Mouse (Mus musculus): ENCODE data around the gene Pced1a.
A peak's percentile ranks its signal among the peaks of the same experiment; 100 is the strongest.

Pced1a gene

DNA sequence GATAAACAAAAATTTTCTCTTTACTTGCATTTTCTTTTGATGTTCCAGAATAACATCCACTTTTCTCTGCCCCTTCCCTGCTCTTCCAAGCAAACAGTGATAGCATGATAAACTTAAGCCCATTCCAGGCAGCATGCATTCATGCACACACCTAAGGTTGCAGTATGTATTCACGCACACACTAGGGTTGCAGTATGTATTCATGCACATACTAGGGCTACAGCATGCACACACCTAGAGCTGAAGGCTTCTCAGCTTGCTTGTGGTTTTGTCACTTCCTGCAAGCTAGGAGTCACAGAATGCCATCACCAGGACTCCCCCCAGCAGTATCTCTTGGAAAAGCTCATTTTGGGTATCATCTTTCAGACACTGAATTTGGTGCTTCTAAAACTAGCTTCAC, 12.3 kb upstream of the Pced1a start:
- DNase-seq (ENCODE audit: low read depth, low spot score), result no peak

DNA sequence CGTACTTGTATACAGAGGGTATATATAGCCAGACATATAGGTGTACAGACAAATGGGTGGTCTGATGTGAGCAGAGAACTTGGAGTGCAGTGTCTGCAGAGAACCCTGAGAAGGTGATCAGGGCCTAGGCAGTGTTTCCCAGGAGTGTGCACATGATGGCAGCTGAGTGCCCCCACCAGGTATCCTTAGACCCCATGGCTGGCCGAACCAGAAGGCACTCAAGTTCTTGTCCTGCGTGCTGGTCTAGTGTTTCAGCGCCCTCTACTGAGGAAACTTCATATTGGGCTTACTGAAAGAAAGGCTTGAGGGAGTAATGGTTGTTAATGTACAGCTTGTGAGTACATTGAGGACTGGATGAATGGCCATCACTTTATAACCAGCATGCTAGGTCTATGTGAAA, 8.7 kb upstream of the Pced1a start:
- peak; percentile 72 for DNase-seq (ENCODE audit: low read depth, low spot score)

DNA sequence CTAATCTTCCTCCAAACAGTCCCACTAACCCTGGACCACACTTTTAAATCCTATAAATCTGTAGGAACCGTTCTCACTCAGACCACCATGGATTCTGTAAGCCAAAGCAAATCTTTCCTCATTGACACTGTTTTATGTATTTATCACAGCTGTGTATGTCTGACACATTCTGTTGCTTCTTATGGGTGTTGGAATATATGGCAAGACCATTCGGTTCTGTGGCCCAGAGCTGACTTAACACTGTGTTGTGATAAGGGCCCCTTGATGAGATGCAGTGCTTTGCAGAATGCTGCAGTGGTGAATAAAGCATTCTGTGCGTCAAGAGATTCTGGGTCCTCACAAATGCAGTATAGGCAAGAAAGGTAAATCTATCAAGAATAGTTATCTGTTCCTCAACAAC, 7.7 kb upstream of the Pced1a start:
- DNase-seq (ENCODE audit: low read depth, low spot score), result no peak

DNA sequence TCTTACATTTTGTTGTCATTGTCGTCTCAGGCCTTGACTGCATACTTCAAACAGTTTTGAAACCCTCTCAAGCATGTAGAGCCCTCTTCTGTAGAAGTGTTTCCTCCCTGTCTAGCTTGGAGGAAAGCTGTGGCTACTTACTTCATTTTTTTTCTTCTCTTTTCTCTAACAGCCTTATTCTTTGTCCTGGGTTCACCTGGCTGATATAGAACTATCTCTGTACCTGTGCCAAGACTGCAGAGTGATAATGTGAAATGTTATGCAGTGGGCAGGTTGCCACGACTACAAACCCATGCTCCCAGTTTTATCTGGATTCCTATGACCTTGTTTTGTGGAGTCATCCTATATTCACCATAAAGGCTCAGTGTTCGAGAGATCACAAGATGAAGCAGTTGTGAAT, 6.0 kb upstream of the Pced1a start:
- no peak for DNase-seq (ENCODE audit: low read depth, low spot score)

DNA sequence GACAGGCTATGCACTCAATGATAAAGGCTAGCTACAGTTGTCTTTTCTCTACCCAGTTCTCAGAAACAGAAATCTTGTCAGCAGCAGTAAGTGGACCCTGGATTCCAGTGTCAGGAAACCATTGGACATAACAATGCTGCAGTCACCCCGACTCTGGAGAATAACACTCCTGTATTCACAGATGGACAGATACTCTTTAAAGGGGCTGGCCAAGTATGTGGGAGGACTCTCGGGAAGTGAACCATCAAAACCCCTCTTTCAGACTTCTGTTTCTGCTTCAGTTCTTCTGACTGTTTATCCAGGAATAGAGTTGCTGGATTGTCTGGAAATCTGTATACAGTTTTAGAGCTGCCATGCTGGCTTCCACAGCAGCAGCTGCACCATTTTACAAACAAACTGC, 5.3 kb upstream of the Pced1a start:
- DNase-seq (ENCODE audit: low read depth, low spot score), result no peak

DNA sequence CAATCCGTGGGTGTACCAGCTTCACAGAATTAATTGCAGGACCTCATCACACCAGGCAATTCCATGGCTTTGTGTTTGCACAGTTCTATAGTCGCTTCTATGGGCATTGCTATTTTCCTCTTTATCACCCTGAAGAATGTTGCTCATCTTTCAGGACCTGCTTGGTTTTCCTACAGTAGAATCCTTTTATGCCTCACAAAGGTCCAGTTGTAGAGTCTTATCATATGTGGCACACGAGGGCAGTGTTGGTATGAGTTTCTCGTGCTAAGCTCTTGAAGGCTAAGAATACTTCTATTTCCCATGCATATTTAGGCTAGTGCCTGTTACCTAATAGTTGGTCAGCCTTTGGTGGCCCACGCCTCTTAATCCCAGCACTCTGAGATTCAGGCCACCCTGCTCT, 611 bp upstream of the Pced1a start:
- DNase-seq (ENCODE audit: low read depth, low spot score), result no peak

DNA sequence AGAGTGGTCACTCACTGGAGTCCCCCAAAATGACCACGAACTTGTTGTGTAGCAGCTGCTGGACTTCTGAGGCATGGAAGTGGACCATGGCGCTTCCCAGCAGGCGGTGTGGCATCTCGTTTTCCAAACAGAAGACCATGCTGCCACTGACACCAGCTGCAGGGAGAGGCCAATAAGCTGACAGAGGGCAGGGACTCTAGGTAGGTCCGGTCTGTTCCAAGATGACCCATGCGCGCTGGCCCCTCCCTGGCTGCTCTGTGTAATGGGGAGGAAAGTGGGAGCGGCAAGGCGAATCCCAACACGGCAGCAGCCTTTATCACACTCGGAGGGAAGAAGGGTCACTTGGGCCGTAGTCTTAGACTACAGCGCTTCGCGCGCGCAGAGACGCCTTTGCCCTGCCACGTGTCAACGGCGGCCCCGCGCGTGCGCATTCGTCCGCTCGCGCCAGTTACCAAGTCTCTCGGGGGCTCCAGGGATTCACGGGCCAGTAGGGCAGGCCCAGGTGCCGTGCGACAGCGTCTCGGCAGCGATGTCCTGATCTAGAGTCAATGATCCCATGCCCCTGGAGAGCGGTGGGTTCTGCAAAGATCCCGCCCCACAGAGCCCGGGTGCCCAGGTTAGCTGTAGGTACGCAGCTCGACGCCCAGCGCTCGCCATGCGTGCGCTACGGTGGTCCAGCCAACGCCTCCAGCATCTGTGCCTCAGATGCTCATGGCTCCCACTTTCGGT, 940 bp downstream of the Pced1a start:
- DNase-seq (ENCODE audit: low read depth, low spot score), result peak; percentile 86

DNA sequence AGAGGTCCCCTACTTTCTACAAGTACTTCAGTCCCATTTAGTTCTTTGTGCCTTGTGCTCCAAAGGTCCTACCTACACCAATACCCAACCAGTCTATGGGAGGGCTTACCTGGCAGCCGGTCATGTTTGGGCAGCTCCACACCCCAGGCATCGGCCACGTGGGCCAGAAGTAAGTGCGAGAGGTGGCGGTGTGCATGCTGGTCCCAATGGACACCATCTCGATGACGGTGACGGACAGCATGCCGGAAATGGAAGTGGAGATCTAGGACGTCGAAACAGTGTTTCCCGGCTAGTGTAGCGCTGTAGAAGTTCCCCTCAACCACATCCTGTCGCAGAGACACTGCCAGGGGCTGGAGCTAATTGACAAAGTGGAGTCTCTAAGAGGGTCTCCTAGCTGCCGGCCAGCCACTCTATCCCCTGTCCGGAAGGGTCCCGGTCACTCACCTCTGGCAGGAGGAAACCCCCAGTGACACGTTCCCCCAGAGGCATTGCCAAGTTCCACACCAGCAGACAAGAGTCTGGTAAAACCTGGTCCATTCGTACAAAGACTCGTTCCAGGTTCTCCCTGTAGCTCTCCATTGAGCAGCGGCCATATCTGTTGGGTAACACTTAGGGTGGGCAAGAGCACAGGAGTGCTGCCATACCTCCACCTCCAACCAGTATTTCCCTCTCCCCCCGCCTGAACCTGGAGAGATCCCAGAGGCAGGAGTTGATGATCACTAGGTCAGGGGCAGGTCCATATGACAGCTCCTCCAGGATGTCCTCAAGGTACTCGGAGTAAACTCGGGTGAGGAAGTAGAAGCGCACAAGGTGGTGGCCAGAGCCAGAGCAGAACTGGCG, 2.5 kb downstream of the Pced1a start:
- DNase-seq (ENCODE audit: low read depth, low spot score), result no peak

DNA sequence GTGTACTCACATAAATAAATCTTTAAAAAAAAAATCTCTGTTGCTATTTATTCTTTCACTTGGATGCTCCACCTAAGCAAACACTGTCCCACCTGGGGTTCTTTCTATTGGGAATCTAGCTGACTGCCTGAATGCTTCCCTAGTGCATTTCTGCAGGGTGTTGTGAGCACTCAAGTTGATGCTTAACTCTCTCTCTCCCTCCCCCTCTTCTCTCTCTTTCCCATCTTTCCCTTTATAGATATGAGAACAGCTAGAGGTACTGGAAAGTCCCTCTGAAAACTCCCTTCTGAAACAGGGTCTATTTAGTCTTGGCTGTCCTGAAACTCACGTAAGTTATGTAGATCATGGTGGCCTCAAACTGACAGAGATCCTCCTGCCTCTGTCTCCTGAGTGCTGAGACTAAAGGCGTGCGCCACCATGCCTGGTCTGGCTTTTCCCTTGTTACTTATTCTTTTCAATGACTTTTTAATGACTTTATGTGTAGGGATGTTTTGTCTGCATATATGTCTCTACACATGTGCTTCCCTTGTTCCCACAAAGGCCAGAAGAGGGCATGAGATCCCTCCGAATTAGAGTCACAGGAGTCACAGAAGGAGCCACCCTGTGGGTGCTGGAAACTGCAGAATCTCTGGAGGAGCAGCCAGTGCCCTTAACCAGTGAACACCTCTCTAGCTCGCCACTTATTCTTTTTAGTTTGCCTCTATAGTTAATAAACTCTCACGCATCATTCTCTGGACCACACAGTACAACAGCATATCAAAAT, 10.2 kb downstream of the Pced1a start:
- DNase-seq (ENCODE audit: low read depth, low spot score), result peak; percentile 32

DNA sequence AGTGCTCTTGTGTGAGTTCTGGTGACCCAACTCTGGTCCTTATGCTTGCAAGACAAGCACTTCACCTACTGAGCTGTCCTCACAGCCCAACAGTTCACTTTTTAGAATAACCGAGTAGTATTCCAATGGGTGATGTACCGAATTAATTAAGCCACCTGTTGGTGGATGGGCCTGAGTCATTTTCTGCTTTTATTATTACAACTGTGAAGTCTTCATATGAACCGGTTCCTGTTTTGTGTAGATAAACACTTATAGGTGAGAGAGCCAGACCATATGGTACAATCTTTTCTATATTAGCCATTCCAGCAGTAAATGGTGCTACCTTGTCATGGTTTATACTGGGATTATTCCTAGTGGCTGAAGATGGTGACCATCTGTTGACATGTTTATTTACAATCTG, 11.7 kb downstream of the Pced1a start:
- no peak for DNase-seq (ENCODE audit: low read depth, low spot score)

DNA sequence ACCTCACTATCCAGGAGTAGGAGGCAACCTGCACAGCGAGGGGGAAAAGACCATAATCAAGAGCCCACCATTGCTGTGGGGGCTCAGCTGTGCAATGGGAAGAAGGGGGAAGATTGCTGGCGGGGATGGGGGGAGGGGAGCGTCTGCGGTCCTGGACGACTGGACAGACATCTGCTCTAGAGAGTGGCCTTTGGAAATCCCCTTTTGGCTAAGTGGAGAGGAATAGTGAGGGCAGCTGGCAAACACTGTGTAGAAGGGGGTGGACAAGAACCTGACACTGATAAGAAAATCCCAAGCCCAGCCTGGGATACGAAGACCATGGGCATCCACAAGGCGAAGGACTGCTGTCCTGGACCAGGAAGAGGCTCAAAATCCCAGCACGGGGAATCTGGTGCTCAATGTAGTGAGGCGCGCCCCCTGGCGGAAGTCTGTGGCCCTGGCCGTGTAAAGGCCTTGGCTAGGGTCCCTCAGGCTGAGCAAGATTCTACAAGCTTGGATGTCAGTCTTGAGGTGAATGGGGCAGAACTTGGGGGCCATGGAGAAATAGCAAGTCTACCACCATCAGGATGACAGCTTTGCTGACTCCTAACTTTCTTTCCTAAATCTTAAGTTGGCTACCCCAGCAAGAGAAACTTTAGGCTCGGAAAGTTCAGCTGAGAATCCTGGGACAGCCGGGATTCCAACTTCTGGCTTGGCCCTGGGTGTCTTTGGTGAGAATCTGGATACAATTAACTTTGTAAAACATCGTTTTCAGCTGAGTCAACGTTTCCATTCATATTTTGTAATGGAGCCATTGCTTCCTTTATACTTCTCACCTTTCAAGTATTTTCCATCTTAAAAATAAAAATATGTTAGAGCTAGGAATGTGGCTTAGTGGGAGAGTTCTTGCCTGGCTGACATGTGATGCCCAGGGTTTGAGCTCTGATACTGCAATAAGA, 12.7 kb downstream of the Pced1a start:
- peak; percentile 86 for DNase-seq (ENCODE audit: low read depth, low spot score)

DNA sequence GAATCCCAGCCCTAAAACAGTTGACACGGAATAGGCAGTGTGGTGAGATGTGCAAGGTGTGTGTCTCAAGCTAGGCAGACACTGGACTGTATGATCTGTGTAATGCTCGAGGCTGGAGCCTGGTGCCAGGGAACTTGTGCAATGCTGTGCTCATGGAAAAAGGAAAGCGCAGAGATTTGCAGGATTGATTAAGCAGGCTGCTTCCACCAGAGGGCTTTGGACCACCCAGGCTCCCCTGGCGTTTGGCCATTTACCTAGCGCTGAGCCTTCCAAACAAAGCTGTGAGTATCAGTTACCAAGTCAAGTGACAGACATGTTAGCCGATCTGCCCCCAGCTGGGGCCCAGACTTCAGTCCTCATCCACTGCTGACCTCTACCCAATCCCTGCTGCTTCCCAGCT, 16.3 kb downstream of the Pced1a start:
- DNase-seq (ENCODE audit: low read depth, low spot score), result peak; percentile 50

DNA sequence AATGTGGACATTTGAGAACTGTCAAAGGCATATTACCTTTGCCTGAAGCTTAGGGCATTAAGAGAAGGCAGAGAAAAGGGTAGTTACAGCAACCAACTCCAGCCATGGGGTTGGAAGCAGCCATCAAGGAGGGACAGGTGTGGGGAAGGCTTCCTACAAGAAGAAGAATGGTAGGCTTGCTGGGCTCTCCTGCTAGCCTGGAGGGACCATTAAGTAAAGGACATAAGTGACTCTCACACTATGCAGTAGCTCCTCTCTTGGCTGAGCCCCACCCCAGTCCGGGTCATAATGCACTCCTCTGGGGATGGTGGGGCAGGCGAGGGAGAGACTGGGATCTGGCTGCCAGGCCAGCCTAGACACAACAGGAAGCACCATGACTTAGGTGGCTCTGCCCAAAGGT, 18.3 kb downstream of the Pced1a start, which contains the start of gene Tmem239:
Tmem239 (plus strand) TSS at position 301 of the 400 bp plus-strand sequence.
- DNase-seq (ENCODE audit: low read depth, low spot score), result no peak

DNA sequence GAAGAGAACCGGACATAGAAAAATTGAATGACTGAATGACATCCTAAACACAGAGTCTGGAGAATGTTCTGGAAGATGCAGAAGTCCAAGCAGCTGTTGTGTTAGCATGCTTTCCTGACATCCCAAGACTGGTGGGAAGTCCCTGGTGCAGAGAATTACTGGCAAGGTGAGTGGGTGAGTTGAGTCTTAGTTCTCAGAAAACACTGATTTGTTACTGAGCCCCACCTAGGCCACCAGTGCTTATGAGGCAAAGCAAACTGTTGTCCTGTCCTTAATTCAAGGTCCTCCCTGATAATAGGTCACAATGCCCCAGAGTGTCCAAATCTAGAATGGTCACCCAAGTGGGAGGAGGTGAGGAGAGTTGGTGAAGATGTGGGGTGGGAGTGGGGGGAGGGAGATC, 19.6 kb downstream of the Pced1a start, which contains the start of the genes Gm28372 and 1700020A23Rik:
Gm28372 (plus strand) TSS at position 301 of the 400 bp plus-strand sequence.
1700020A23Rik (plus strand) TSS at position 321 of the 400 bp plus-strand sequence.
- no peak for DNase-seq (ENCODE audit: low read depth, low spot score)

DNA sequence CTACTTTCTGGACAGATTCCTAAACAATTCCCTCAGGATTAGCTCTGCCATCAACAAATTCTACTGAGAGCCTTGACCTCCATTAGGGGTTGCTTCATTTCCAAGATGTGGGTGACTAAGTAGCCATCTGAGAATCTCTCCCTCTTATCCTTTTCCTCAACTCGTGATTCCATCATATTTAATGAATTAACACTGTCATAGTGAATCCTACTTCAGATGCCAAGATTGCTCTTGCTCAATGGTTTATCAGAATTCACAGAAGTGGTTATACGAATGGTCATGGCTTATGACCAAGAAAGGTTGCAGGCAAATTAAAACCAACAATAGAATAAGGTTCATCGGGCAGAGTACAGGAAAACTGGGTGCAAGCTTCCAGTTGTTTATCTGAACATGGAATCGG, 22.6 kb downstream of the Pced1a start:
- no peak for DNase-seq (ENCODE audit: low read depth, low spot score)

DNA sequence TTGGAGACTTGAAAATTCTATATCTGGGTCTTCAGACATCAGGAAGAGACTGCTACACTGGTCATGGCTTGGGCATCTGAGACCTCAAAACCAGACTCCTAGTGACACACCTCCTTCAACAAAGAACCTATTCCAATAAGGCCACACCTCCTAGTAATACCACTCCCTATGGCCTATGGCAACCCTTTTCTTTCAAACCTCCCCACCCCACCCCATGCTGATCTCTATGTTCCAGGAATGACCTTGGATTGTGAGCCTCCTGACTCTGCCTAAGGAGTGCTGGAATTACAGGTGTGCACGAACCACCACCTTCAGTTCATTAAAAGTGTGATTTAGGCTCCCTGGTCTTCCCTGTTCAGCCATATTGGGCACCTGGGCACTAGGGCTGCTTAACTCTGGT, 24.5 kb downstream of the Pced1a start:
- DNase-seq (ENCODE audit: low read depth, low spot score), result peak; percentile 56

DNA sequence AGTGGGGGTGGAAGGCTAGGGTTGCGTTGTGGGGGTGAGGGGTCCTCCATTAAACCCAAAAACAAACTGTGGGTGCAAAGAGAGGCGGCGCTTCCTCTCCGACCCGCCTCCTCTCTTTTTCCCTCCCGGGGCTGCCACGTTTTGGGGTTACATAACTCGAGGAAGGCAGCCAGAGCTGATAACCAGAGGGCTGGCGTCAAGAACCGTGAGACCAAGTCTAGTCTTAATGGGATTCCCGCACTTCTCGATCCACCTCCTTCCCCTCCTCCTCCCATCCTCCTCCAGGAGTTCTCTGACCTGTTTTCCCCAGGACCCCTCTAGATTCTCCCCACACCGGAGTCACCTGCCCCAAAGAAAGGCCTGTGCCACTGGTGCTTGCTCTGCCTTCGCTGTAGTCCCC, 26.4 kb downstream of the Pced1a start:
- no peak for DNase-seq (ENCODE audit: low read depth, low spot score)

DNA sequence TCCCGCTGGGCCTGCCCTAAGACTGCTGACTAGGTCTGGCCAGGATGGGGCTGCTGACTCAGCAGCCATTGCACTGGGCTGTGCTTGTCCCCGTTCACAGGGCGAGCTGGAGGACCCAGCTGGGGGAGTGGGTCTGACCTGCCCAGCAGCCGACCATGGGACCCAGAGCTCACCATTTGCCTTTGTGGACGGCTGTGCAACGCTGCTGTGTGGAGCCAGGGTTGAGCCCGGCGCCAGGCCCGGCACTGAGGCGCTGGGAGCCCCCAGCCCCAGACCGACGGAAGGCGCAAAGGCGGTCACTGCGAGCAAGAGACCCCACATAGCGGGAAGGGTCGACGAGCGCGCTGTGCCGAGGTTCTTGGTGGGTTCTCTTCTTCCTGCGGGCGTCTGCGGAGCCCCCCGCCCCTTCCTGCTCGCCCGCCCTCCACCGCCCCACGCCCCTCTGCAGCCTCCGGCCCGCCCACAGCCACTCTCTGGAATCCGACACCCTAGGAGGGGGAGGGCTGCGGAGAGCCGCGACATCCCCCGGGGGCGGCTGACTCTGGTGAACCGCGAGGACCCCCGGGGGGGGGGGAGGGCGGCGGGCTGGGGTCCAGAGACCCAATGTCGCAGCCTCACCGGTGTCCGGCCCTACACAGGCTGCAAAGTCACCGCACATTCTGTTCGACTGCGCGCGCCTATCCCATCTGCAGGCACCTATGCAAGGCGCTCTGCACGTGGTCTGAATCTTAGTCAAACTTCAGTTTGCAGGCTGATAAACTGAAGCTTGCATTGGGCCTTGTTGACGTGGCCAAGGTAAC, 27.1 kb downstream of the Pced1a start, which contains the start of gene Cpxm1:
Cpxm1 (minus strand) TSS at position 389 of the 800 bp plus-strand sequence.
- peak; percentile 65 for DNase-seq (ENCODE audit: low read depth, low spot score)

DNA sequence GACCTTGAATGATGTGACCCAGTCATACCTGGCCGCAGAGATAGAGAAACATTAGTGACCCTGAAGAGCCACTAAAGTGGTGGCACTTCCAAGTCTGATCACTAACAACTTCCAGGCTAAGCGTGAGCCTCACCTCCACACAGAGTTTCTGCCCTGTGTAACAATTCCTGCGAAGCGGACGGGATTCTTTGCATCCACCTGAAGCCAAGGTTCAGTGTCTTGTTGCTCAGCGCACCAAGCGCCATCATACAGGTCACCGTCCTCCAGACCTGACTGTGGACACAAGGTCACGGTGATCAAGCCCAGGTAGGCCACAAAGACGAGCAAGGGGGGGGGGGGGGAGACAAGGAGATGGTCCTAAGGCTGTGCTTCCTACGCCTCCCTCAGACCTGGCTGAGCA, 28.8 kb downstream of the Pced1a start:
- DNase-seq (ENCODE audit: low read depth, low spot score), result no peak

DNA sequence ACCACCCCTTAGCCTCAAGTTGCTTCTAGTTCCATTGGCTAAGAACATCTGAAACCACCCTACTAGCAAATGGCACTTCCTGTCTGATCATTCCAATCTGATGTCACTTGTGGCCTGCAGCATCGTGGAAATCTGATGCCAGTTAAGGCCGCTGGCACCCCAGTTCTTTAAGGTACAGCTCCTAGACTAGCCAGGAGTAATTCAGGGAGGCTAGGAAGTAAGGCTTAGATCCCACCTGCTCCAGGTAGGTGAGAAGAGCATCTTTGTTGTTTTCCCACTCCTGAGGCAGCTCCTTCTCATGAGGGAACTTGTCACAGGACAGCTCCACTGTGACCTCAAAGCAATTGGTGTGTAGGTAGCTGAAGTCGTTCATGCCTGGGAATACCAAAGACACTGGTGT, 31.7 kb downstream of the Pced1a start:
- DNase-seq (ENCODE audit: low read depth, low spot score), result no peak
